Mouse (Mus musculus): ENCODE measurements around the gene Trim10. TPM values are rescaled to one million over a fixed set of nuclear protein-coding genes. Genes with fewer than 3 reads are reported as not detected.
A peak's percentile ranks its signal among the peaks of the same experiment; 100 is the strongest.
"Not testable (repeated sequence)": the region's sequence is repeated elsewhere in the genome, so short reads cannot be mapped to it uniquely, and the experiment has no call there.

The Trim10 gene
- 6.7 and 7.3 TPM in 2 replicates for polyA plus RNA-seq (2016; fragmentation: Nextera tagmentation; extraction: Ambion mirVana)

- peak within 1 kb of the TSS; percentile 25; the same call in 1 of the 2 replicates for H3K27ac ChIP-seq
- no peak for DNase-seq (ENCODE audit: low spot score)
- peaks cover 22% of the 10 kb centered on the region for H3K27me3 ChIP-seq (ENCODE audit: insufficient read depth, poor library complexity, severe bottlenecking)
- H3K4me1 ChIP-seq (replicated peaks) = peaks cover 9% of the 10 kb centered on the region
- H3K4me3 ChIP-seq = no peak within 1 kb of the TSS
- WGBS = 81% methylated on average over 4 of the region's 4 CpGs
- H3K9me3 ChIP-seq = no peaks in the 10 kb centered on the region
- H3K36me3 ChIP-seq = no peaks in the 10 kb centered on the region
These were observed at the start of gene Trim10 for GRCm38 (mm10) chr17:36869284-36869954. Gene Trim10 (plus strand): TSS chr17:36869574.

DNA sequence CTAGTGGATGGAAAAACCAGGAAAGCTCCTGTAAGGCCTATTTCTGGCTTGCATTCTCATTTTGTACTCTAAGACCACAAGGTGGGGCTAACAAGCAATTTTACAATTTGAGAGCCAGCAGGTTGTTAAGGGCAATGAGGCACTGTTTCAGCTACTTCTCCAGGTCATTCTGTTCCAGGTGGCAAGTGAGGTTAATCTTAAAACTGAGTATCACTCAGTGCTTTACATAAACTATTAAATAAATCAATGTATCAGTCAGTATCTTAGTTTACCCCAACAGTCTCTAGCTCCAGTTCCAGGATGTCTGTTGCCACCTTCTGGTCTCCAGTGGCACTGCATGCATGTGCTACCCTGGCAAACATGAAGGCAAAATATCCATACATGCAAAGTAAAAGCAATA, 45.4 kb upstream of the Trim10 start:
- no peak overlapping the region for H3K27ac ChIP-seq
- H3K27me3 ChIP-seq (ENCODE audit: insufficient read depth, poor library complexity, severe bottlenecking) = no peaks in the 10 kb centered on the region
- H3K36me3 ChIP-seq = no peaks in the 10 kb centered on the region
- H3K9me3 ChIP-seq = no peaks in the 10 kb centered on the region
- H3K4me1 ChIP-seq (replicated peaks) = no peaks in the 10 kb centered on the region
- peak; percentile 53 for DNase-seq (ENCODE audit: low spot score)
- H3K4me3 ChIP-seq = no peak overlapping the region

DNA sequence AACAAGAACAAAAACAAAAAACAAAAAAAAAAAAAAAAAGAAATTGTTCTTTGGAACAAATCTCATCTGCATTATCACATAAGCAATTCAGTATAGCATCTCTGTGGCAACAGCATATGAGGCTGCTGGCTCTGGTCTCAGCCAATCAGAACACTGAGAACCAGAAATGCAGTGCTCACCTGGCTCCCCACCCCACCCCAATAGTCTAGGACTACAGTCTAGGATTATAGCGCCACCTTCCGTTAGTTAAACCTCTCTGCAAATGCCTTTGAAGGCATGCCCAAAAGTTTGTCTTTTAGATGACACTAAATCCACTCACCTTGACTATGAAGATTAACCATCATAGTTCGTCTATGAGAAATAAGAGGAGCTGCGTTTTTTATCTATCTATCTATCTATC, 43.8 kb upstream of the Trim10 start:
- DNase-seq (ENCODE audit: low spot score) = no peak
- H3K36me3 ChIP-seq = no peaks in the 10 kb centered on the region
- 25% methylated on average over 4 of the region's 4 CpGs for WGBS
- no peaks in the 10 kb centered on the region for H3K27me3 ChIP-seq (ENCODE audit: insufficient read depth, poor library complexity, severe bottlenecking)
- H3K4me3 ChIP-seq = no peak overlapping the region
- H3K27ac ChIP-seq = no peak overlapping the region
- H3K9me3 ChIP-seq = no peaks in the 10 kb centered on the region
- no peaks in the 10 kb centered on the region for H3K4me1 ChIP-seq (replicated peaks)

DNA sequence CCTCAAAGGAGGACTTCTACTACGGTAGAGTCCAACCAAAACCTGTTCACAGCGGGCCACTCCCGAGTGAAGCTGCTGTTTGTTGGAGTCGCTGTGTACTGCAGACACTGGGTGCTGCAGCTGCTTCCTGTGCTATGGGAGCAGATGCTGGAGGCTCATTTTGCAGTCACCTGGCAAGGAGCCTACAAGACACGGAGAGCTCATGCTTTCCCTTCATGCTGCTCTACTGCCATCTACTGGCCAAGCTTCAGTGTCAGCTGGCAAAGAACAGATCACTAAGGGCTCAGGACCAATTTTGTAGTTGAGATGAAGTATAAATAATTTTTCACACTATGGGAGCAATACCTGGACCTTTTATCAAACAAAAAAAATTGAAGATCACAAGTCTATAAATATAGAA, 43.4 kb upstream of the Trim10 start:
- not testable (repeated sequence) for H3K27me3 ChIP-seq (ENCODE audit: insufficient read depth, poor library complexity, severe bottlenecking); H3K36me3 ChIP-seq; H3K4me3 ChIP-seq; H3K27ac ChIP-seq; H3K4me1 ChIP-seq (replicated peaks); H3K9me3 ChIP-seq
- DNase-seq (ENCODE audit: low spot score) = peak; percentile 46
- WGBS = 14% methylated on average over 5 of the region's 5 CpGs

DNA sequence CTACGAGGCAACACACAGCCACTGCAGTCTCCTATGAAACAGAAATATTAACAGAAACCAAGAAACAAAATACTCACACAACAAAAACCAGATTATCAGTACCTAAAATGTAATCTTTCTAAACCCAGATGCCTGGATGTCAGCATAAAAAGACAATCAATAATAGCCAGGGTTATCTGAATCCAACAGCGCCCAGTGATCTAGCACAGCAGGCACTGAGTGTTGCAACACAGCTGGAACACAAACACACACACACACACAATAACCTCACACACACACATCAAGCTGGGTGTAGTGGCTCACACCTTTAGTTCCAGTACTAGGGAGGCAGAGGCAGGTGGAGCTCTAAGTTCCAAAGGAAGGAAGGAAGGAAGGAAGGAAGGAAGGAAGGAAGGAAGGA, 40.9 kb upstream of the Trim10 start:
- Histone ChIP-seq H3K4me3 (no peak overlapping the region), H3K4me1 (replicated peaks) (no peaks in the 10 kb centered on the region), H3K27me3 (ENCODE audit: insufficient read depth, poor library complexity, severe bottlenecking) (no peaks in the 10 kb centered on the region), H3K36me3 (no peaks in the 10 kb centered on the region), H3K27ac (no peak overlapping the region), H3K9me3 (no peaks in the 10 kb centered on the region)
- WGBS = 85% methylated on average over 2 of the region's 2 CpGs
- no peak for DNase-seq (ENCODE audit: low spot score)

GRCm38 (mm10) chr17:36830470-36830869, 38.9 kb upstream of the Trim10 start:
- DNase-seq (ENCODE audit: low spot score) = no peak
- no peak overlapping the region for H3K27ac ChIP-seq
- no peaks in the 10 kb centered on the region for H3K9me3 ChIP-seq
- WGBS = 83% methylated on average over 3 of the region's 3 CpGs
- H3K4me1 ChIP-seq (replicated peaks) = no peaks in the 10 kb centered on the region
- no peak overlapping the region for H3K4me3 ChIP-seq
- no peaks in the 10 kb centered on the region for H3K27me3 ChIP-seq (ENCODE audit: insufficient read depth, poor library complexity, severe bottlenecking)
- no peaks in the 10 kb centered on the region for H3K36me3 ChIP-seq

- peaks cover 10% of the 10 kb centered on the region for H3K4me1 ChIP-seq (replicated peaks)
- DNase-seq (ENCODE audit: low spot score) = no peak
- no peaks in the 10 kb centered on the region for H3K36me3 ChIP-seq
- H3K9me3 ChIP-seq = no peaks in the 10 kb centered on the region
- no peak overlapping the region for H3K4me3 ChIP-seq
- 57% methylated on average over 4 of the region's 4 CpGs for WGBS
- H3K27ac ChIP-seq = no peak overlapping the region
- H3K27me3 ChIP-seq (ENCODE audit: insufficient read depth, poor library complexity, severe bottlenecking) = no peaks in the 10 kb centered on the region
These were observed 36.7 kb upstream of the Trim10 start for GRCm38 (mm10) chr17:36832694-36833093.

DNA sequence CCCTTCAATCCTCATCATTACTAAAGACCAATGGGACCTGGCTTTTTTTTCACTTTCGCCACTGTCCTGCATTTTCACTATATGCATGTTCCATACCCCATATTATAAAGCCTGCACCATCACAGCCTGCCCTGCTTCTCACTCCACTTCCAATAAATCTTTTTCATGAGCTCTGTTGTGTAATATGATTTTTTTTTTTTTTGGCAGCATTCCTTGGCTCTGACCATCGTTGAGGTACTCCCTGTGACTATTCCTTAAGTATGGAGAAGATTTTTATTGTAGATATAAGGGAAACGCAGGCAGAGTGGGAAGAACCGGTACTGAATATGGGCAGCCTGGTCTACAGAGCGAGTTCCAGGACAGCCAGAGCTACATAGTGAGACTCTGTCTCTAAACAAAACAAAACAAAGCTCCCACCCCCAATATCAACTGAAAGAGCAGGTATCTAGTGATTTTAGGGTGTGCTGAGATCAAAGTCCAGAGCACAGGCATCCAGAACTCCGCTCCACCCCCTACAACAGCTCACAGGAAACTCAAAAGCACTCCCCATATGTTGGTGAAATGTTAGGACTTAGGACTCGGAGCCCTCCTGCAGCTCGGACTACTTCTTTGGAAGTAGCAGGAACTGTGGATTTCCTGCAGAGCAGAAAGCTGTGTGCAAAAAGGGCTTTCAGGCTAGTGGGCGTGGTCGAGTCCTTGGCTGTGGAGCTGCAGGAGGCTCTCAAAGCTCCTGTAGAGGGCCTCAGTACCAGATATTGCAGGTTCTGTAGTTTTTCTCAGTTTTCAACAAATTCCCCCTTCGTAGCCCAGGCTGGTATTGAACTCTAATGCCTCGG, 33.6 kb upstream of the Trim10 start:
- peak overlapping the region; percentile 77 for H3K4me3 ChIP-seq
- no peaks in the 10 kb centered on the region for H3K27me3 ChIP-seq (ENCODE audit: insufficient read depth, poor library complexity, severe bottlenecking)
- peak overlapping the region; percentile 95; the same call in 1 of the 2 replicates for H3K27ac ChIP-seq
- no peaks in the 10 kb centered on the region for H3K9me3 ChIP-seq
- peaks cover 15% of the 10 kb centered on the region for H3K4me1 ChIP-seq (replicated peaks)
- peak; percentile 51 for DNase-seq (ENCODE audit: low spot score)
- WGBS = 31% methylated on average over 12 of the region's 12 CpGs
- peaks cover 5% of the 10 kb centered on the region; the same call in 1 of the 2 replicates for H3K36me3 ChIP-seq

DNA sequence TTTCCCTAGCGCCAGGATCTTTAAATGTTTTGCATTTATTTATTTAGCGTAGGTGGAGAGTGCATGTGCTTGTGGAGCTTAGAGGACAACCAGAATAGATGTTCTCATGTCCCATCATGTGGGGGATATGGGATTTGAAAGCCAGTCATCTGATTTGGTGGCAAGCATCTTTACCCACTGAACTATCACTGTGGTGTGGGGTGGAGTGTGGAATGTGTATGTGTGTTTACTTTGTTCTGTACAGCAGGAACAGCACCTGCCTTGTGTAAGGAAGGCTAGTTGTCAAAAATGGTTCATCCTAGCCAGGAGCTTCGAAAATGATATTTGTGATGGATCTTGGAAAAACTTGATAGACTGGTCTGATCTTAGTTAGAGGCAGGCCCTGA, 33.0 kb upstream of the Trim10 start:
- no peak for DNase-seq (ENCODE audit: low spot score)
- Histone ChIP-seq H3K4me1 (replicated peaks) (peaks cover 15% of the 10 kb centered on the region), H3K27ac (peak overlapping the region; percentile 95), H3K27me3 (ENCODE audit: insufficient read depth, poor library complexity, severe bottlenecking) (no peaks in the 10 kb centered on the region), H3K36me3 (peaks cover 5% of the 10 kb centered on the region; the same call in 1 of the 2 replicates), H3K4me3 (peak overlapping the region; percentile 77), H3K9me3 (no peaks in the 10 kb centered on the region)
- 9% methylated on average over 3 of the region's 3 CpGs for WGBS

DNA sequence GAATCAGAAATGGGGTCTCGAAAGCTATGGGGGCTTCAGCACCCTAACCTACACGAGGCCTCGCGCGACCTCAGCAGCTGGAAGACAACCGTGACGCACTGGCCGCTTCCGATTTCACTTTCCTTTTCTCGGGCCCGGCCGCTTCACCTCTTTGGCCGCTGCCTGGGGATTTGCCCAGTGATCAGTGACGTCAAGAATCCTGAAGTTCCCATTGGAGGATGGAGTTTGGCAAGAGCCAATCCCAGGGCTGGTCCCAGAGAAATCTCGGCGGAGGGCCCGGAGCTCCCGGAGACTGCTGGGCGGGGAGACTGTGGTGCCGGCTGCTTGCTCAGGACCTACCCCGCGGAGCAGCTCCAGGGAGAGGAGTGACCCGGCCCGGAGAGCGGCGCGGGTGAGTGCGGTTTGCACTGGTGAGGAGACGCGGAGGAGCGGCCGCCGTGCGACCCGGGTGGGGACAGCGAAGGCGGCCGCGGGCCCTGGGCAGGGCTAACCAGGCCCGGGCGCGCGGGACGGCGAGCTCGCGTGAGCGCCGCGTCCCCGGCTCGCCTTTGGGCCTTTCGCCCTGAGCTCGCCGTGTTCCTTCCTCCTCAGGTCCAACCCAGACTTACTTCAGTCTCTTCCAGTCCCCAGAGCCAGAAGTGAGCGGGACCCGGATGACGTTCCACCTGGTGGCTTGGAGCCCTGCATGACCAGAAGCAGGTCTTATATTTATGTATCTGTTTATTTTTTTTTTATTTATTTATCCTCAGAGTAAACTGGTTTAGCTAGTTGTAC, 32.3 kb upstream of the Trim10 start, which contains the start of gene Trim26:
TSS of gene Trim26 (plus strand) at position 261 of the 774 bp plus-strand sequence.
- Histone ChIP-seq H3K9me3 (no peaks in the 10 kb centered on the region), H3K4me3 (peak within 1 kb of the TSS; percentile 77), H3K27ac (peak within 1 kb of the TSS; percentile 95), H3K36me3 (peaks cover 5% of the 10 kb centered on the region; the same call in 1 of the 2 replicates), H3K27me3 (ENCODE audit: insufficient read depth, poor library complexity, severe bottlenecking) (no peaks in the 10 kb centered on the region), H3K4me1 (replicated peaks) (peaks cover 15% of the 10 kb centered on the region)
- peak; percentile 96 for DNase-seq (ENCODE audit: low spot score)
- under 1% methylated on average over 58 of the region's 58 CpGs for WGBS

DNA sequence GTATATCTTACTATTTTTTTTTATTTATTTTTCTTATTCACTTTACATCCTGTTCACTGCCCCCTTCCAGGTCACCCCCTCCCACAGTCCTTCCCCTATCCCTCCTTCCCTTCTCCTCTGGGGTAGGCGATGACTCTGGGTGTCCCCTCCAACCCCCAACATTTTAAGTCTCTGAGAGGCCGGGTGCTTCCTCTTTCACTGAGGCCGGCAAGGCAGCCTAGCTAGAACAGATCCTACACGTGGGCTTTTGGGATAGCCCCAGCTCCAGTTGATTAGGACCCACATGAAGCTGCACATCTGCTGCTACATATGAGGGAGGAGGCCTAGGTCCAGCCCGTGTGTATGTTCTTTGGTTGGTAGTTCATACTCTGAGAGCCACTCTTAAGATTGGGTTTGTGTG, 30.4 kb upstream of the Trim10 start:
- no peak for DNase-seq (ENCODE audit: low spot score)
- Histone ChIP-seq H3K4me3 (no peak overlapping the region), H3K4me1 (replicated peaks) (peaks cover 15% of the 10 kb centered on the region), H3K27ac (no peak overlapping the region), H3K36me3 (peaks cover 8% of the 10 kb centered on the region; the same call in 1 of the 2 replicates), H3K27me3 (ENCODE audit: insufficient read depth, poor library complexity, severe bottlenecking) (no peaks in the 10 kb centered on the region), H3K9me3 (no peaks in the 10 kb centered on the region)
- 89% methylated on average over 5 of the region's 5 CpGs for WGBS

GRCm38 (mm10) chr17:36839931-36840330, 29.4 kb upstream of the Trim10 start:
- Histone ChIP-seq H3K27ac (no peak overlapping the region), H3K27me3 (ENCODE audit: insufficient read depth, poor library complexity, severe bottlenecking) (no peaks in the 10 kb centered on the region), H3K36me3 (peaks cover 8% of the 10 kb centered on the region; the same call in 1 of the 2 replicates), H3K4me1 (replicated peaks) (peaks cover 15% of the 10 kb centered on the region), H3K9me3 (no peaks in the 10 kb centered on the region), H3K4me3 (no peak overlapping the region)
- WGBS = 79% methylated on average over 3 of the region's 3 CpGs
- no peak for DNase-seq (ENCODE audit: low spot score)
